8 mouse cellular contexts compared by ENCODE assay signal in genomic region chr2:167307716-167308115, GRCm38 (mm10). TPM values are rescaled to one million over a fixed set of nuclear protein-coding genes. Genes with fewer than 3 reads are reported as not detected.
DNase-seq lines count a peak whose midpoint lies in the region; ATAC-seq lines count a peak whose summit lies in the region.

No protein-coding gene starts in this region.

- H3K4me1 ChIP-seq in heart, embryonic 10.5 days, result peaks cover 26% of the 10 kb centered on the region
- H3K4me1 ChIP-seq in intestine, embryonic 14.5 days (replicated peaks; ENCODE audit: control insufficient read depth, insufficient read depth, low read length), result peaks cover 12% of the 10 kb centered on the region
- H3K4me1 ChIP-seq in stomach, embryonic 16.5 days (ENCODE audit: control insufficient read depth, insufficient read depth, low read length), result 0 out of 2 replicates have a peak, but pooled peaks cover 5% of the 10 kb centered on the region

- peak overlapping the region; percentile 76; the same call in 1 of the 2 replicates for H3K27ac ChIP-seq in heart, embryonic 10.5 days
- peak overlapping the region; percentile 48; the same call in 1 of the 2 replicates for H3K27ac ChIP-seq in intestine, embryonic 14.5 days (ENCODE audit: low read depth)
- H3K27ac ChIP-seq in stomach, embryonic 16.5 days (ENCODE audit: low read length), result peak overlapping the region; percentile 38; the same call in 1 of the 2 replicates

- H3K9ac ChIP-seq in intestine, embryonic 14.5 days (ENCODE audit: low read length), result no peak overlapping the region
- 0 out of 2 replicates have a peak overlapping the region, but pooled peaks have one; percentile 17 for H3K9ac ChIP-seq in stomach, embryonic 16.5 days (ENCODE audit: low read length)

- WGBS in heart, embryonic 10.5 days, result 59% methylated on average over 12 of the region's 12 CpGs
- 36% methylated on average over 12 of the region's 12 CpGs for WGBS in intestine, embryonic 14.5 days
- 42% methylated on average over 12 of the region's 12 CpGs for WGBS in stomach, embryonic 16.5 days

- H3K36me3 ChIP-seq in heart, embryonic 10.5 days, result peaks cover 82% of the 10 kb centered on the region
- peaks cover 31% of the 10 kb centered on the region for H3K36me3 ChIP-seq in intestine, embryonic 14.5 days (ENCODE audit: control insufficient read depth, insufficient read depth, low read length)
- no peaks in the 10 kb centered on the region; the same call in 1 of the 2 replicates for H3K36me3 ChIP-seq in stomach, embryonic 16.5 days (ENCODE audit: control insufficient read depth, insufficient read depth, low read length)

- intact Hi-C loops in heart, postnatal 25 days (cut with DNase I), result no loop called here
- intact Hi-C loops in left cerebral cortex, postnatal 36 days (cut with DNase I), result no loop called here
- intact Hi-C loops in left cerebral cortex, postnatal 4 days (cut with DNase I), result no loop called here

- H3K27me3 ChIP-seq in heart, embryonic 10.5 days (ENCODE audit: insufficient read depth, poor library complexity, severe bottlenecking), result no peaks in the 10 kb centered on the region
- H3K27me3 ChIP-seq in intestine, embryonic 14.5 days (replicated peaks; ENCODE audit: control insufficient read depth, insufficient read depth, low read length), result no peaks in the 10 kb centered on the region
- no peaks in the 10 kb centered on the region for H3K27me3 ChIP-seq in stomach, embryonic 16.5 days (ENCODE audit: control insufficient read depth, insufficient read depth, low read length)

- ATAC-seq in intestine, embryonic 14.5 days (replicated peaks; ENCODE audit: low FRiP score, low TSS enrichment, low read depth), result no peak
- no peak for ATAC-seq in stomach, embryonic 16.5 days (ENCODE audit: insufficient read depth, low FRiP score)

- no peak overlapping the region for H3K4me3 ChIP-seq in heart, embryonic 10.5 days
- peak overlapping the region; percentile 6; the same call in 1 of the 2 replicates for H3K4me3 ChIP-seq in intestine, embryonic 14.5 days (ENCODE audit: low read depth, low read length)
- peak overlapping the region; percentile 28 for H3K4me3 ChIP-seq in stomach, embryonic 16.5 days (replicated peaks; ENCODE audit: low read length)

- no peak for DNase-seq in heart, embryonic 10.5 days (ENCODE audit: low spot score)
- no peak for DNase-seq in heart, postnatal 25 days (ENCODE audit: low spot score)
- peak; percentile 35 for DNase-seq in testis, postnatal 10 days (ENCODE audit: low spot score)
- DNase-seq in testis, postnatal 14 days (ENCODE audit: low spot score), result no peak
- peak; percentile 65 for DNase-seq in intestine, embryonic 14.5 days (ENCODE audit: low spot score)
- no peak for DNase-seq in left cerebral cortex, postnatal 36 days (ENCODE audit: low spot score in 2 of 2)
- DNase-seq in left cerebral cortex, postnatal 4 days, result no peak

- H3K9me3 ChIP-seq in heart, embryonic 10.5 days, result no peaks in the 10 kb centered on the region
- no peaks in the 10 kb centered on the region for H3K9me3 ChIP-seq in intestine, embryonic 14.5 days (ENCODE audit: control insufficient read depth, low read length)
- H3K9me3 ChIP-seq in stomach, embryonic 16.5 days (replicated peaks; ENCODE audit: control insufficient read depth, low read length), result no peaks in the 10 kb centered on the region

- H3K4me2 ChIP-seq in intestine, embryonic 14.5 days (ENCODE audit: low read length), result peak overlapping the region; percentile 38
- H3K4me2 ChIP-seq in stomach, embryonic 16.5 days (ENCODE audit: low read depth, low read length), result peak overlapping the region; percentile 30

RNA-seq across cellular contexts. Expression of gene B4galt5, which starts 41.3 kb away (rescaled TPM):
- 11.4 and 13.6 TPM in 2 replicates for polyA plus RNA-seq in heart, embryonic 10.5 days (2016; fragmentation: Nextera tagmentation; extraction: Ambion mirVana)
- total RNA-seq in heart, postnatal 25 days (2021), result 10 to 100 TPM; 12.7 to 14.6 TPM
- 9.6 and 10.6 TPM in 2 replicates for polyA plus RNA-seq in intestine, embryonic 14.5 days (2014; fragmentation: Nextera tagmentation; extraction: Ambion mirVana)
- polyA plus RNA-seq in stomach, embryonic 16.5 days (2015; fragmentation: Nextera tagmentation; extraction: Ambion mirVana), result 7.0 and 7.5 TPM in 2 replicates
- total RNA-seq in left cerebral cortex, postnatal 36 days (2021), result 10 to 100 TPM; 47.9 to 54.0 TPM
- 10 to 100 TPM; 77.2 to 80.4 TPM for total RNA-seq in left cerebral cortex, postnatal 4 days (2021)

Comparison
In these comparisons a context has a peak if more than half of its experiments do, and no peak if none do; other contexts are left out.
1. DNase-seq: peak in testis, postnatal 10 days (single experiment) and intestine, embryonic 14.5 days (single experiment); none in heart, embryonic 10.5 days (single experiment), heart, postnatal 25 days (single experiment), testis, postnatal 14 days (single experiment), left cerebral cortex, postnatal 36 days (0 of 2) and left cerebral cortex, postnatal 4 days (single experiment).
2. Peak in every context shown above with its lines, with median percentiles within 50 percentile points of each other: H3K27ac ChIP-seq.